Mouse (Mus musculus): ENCODE results near the gene Nfatc2.

Gene Nfatc2

GRCm38 (mm10) chr2:168489953-168490352 lies 111.5 kb downstream of the Nfatc2 start:
- DNase-seq (ENCODE audit: low spot score): no peak

- DNase-seq (ENCODE audit: low spot score): no peak
These were observed 113.1 kb downstream of the Nfatc2 start for GRCm38 (mm10) chr2:168488158-168488925.

DNA sequence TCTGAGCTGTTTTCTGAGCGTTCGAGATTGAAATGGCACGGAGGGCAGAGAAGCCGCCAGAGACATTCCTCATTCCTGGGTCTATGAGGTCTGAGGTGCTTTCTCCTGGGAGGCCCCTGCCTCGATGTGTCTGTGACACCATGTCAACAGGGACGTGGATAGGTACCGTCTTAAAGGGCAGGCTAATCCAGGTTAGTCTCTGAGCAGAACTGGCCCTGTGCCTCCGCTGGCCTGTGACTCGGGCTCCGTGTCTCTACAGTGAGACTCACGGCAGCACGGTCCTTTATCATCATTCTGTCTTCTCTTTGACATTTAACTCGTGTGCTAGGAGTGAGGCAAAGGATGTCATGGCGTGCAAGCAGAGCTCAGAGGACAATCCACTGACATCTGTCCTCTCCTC lies 120.3 kb downstream of the Nfatc2 start:
- no peak for DNase-seq (ENCODE audit: low spot score)

- no peak for DNase-seq (ENCODE audit: low spot score)
These were observed 120.8 kb downstream of the Nfatc2 start for GRCm38 (mm10) chr2:168480692-168481091.

- no peak for DNase-seq (ENCODE audit: low spot score)
These were observed 121.5 kb downstream of the Nfatc2 start for GRCm38 (mm10) chr2:168479930-168480329.

- DNase-seq (ENCODE audit: low spot score): no peak
These were observed 123.0 kb downstream of the Nfatc2 start for GRCm38 (mm10) chr2:168478431-168478830.

- DNase-seq (ENCODE audit: low spot score): no peak
These were observed 128.0 kb downstream of the Nfatc2 start for GRCm38 (mm10) chr2:168473496-168473895.

DNA sequence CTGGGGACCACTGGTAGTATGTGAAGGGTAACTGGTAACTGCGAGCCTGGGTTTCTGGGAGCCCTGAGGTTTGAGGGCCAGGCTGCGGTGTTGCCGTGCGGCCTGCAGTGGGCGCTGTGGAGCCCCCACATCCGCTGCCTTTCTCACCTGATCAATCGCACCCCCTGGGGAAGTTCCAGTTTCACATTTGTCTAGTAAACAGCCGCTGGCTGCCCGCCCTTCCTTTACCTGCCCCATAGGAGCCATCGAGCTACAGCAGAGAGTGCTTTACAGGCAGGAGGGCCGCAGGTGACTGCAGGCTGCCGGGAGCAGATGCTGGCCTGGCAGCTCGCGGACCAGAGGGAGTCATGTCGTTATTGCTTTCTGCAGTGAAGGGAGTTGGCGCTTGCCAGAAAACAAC lies 128.6 kb downstream of the Nfatc2 start:
- peak; percentile 16 for DNase-seq (ENCODE audit: low spot score)

DNA sequence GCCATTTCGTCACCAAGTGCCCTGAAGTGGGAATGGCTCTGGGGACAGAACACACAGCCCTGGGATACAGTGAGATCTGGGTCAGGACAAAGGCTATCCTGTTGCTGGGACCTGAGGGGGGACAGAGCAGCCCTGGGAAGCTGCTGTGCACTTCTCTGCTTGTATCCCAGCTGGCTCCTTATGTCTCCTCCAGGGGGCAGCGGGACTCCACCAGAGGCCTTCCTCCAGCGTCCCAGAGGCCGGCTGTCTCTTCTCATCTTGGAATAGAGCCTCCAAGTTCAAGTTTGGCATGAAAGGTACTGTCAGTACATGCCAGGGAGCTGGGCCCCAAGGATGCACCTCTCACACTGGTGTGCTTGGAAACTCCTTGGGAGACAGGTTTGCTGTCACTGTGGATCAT lies 132.4 kb downstream of the Nfatc2 start:
- DNase-seq (ENCODE audit: low spot score): peak; percentile 29

GRCm38 (mm10) chr2:168467166-168467565 lies 134.3 kb downstream of the Nfatc2 start:
- DNase-seq (ENCODE audit: low spot score): no peak

DNA sequence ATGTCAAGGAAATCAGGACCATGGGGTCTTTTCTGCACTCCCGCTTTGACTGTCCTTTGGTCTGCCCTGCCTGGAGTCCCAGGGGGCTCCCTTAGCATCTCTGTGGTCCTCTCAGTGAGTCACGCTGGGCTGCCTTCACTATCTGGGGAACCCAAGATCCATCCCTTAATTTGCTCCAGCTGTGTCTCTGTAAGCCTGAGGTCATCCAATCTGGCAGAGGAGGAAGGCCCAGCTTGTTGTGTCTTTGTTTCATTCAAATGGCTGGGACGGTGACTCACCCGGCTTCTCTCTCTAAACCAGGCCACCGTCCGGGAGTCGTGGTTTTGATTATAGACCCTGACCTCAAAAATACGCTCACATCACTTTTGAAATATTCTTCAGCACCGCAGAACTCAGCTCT lies 135.4 kb downstream of the Nfatc2 start:
- DNase-seq (ENCODE audit: low spot score): no peak

GRCm38 (mm10) chr2:168465646-168466045 lies 135.8 kb downstream of the Nfatc2 start:
- no peak for DNase-seq (ENCODE audit: low spot score)

GRCm38 (mm10) chr2:168461865-168462264 lies 139.6 kb downstream of the Nfatc2 start:
- DNase-seq (ENCODE audit: low spot score): no peak

GRCm38 (mm10) chr2:168459627-168460026 lies 141.8 kb downstream of the Nfatc2 start:
- DNase-seq (ENCODE audit: low spot score): no peak

DNA sequence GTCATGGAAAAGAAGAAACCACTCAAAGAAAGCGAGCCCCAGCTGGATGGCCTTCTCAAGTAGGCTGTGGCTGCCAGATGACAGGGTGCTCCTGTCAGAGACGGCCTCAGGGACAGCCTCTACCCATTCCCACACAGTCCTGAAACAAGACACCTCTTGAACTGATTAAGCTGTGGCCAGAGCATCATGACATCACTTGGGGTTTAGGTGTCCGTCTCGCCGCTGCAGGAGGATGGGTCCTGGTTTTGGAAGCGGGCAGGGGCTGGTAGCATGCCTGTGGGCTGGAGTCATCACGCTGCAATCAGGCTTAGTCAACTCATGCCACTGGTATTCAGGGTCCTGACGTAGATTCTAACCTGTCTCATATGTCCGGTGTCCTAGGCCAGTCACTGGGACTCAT lies 142.9 kb downstream of the Nfatc2 start:
- no peak for DNase-seq (ENCODE audit: low spot score)

- no peak for DNase-seq (ENCODE audit: low spot score)
These were observed 149.4 kb downstream of the Nfatc2 start for GRCm38 (mm10) chr2:168451714-168452708.

DNA sequence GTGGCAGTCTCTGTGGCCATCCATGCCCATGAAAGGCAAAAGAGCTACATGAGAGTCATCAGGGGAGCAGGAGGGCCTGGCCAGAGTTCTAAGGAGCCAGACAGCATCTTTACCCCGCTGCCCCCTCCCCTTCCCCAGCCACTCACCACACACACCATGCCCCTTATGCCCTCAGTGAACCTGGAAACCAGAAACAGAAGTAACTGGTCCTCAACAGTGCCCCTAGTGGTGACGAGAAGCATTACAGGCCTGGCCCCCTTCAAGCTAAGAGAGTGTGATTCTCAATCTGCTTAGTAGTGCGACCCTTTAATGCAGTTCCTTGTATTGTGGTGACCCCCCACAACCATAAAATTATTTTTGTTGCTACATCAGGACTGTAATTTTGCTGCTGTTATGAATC lies 150.5 kb downstream of the Nfatc2 start:
- no peak for DNase-seq (ENCODE audit: low spot score)

GRCm38 (mm10) chr2:168448054-168448453 lies 153.4 kb downstream of the Nfatc2 start:
- no peak for DNase-seq (ENCODE audit: low spot score)

GRCm38 (mm10) chr2:168447601-168448000 lies 153.9 kb downstream of the Nfatc2 start:
- DNase-seq (ENCODE audit: low spot score): no peak

GRCm38 (mm10) chr2:168445211-168445810 lies 156.1 kb downstream of the Nfatc2 start:
- no peak for DNase-seq (ENCODE audit: low spot score)

DNA sequence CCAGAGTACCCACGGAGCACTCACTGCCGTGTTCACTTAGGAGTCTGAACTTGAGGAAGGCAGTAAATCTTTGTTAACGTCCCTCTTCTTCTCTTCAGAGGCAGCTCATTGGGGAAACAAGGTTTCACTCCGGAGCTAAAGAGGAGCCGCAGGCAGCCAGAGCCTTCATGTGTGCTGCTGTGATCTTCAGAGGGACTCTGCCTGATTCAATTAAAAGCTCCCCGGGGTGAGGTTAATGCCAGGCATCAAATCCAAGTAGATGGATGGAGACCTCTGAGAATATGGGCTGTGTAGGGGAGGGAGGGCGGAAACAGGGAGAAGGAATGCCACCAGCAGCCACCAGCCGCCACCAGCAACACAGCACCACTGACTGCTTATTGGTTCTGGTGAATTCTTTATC lies 157.3 kb downstream of the Nfatc2 start:
- DNase-seq (ENCODE audit: low spot score): no peak

- DNase-seq (ENCODE audit: low spot score): no peak
These were observed 160.0 kb downstream of the Nfatc2 start for GRCm38 (mm10) chr2:168441494-168441893.

- no peak for DNase-seq (ENCODE audit: low spot score)
These were observed 160.5 kb downstream of the Nfatc2 start for GRCm38 (mm10) chr2:168440918-168441328.

Measured in urinary bladder, postnatal 10 days (tissue).